In the genomic region with DNA sequence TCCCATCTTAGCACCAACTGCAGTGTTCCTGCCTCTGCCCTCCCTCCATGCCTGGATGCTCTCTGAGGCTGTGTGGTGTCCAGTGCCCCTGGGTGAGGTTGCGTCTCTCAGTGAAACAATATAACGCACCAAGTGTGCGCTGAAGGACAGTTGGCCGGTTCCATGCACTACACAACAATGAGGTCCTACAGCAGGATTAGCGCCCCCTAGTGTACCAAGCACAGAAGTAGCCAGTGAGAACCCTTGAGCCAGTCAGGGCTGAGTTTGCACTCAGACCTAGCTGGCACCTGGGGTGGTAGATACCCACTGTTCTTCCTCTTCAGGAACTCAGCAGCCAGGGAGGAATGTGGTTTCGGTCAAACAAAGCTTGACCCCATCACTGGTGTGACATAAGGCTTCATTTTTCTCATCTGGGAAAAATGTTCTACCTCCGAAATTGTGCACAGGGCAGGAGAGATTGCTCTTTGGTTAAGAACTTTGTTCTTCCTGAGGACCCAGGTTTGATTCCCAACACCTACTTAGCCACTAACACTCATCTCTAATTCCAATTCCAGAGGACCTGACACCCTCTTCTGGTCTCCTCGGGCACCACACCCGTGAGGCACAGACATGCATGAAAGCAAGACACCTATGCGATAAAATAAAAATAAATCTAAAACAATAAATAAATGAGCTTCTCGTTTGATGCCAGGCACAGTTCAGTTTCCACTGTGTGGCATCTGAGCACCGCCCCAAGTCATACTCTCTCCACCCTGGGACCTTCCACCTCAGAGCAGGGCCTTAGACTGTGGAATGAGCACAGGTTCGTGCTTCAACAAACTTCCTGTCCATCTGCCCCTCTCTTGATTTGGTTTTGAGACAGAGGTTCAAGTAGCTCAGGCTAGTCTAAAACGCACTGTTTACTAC, we compare ENCODE assay signal across 8 mouse cellular contexts. TPM values are rescaled to one million over a fixed set of nuclear protein-coding genes. Genes with fewer than 3 reads are reported as not detected.
DNase-seq lines count a peak whose midpoint lies in the region; ATAC-seq and TF ChIP-seq lines count a peak whose summit lies in the region.

No protein-coding gene starts in this region.

- no peaks in the 10 kb centered on the region for H3K79me2 ChIP-seq in heart, adult 2 months (replicated peaks; ENCODE audit: control insufficient read depth, insufficient read depth, low read length)

- intact Hi-C loops in heart, adult 2 months (cut with DNase I) = no loop called here

- DNase-seq in heart, adult 2 months = no peak
- DNase-seq in 416B (ENCODE audit: low read depth) (peak; percentile 60), R1 (ENCODE audit: low read depth, low spot score) (peak; percentile 89)
- DNase-seq in adrenal gland, postnatal 14 days = no peak
- no peak for DNase-seq in right cerebral cortex, postnatal 36 days (ENCODE audit: low spot score in 2 of 2)
- DNase-seq in cerebellum, adult 11-12 months = no peak

- no peak for ATAC-seq in heart, embryonic 12.5 days (ENCODE audit: insufficient number of reproducible peaks, low FRiP score)
- no peak for ATAC-seq in liver, embryonic 12.5 days

- no peaks in the 10 kb centered on the region for H3K27me3 ChIP-seq in heart, adult 2 months (ENCODE audit: control insufficient read depth, insufficient read depth, low read length)
- no peaks in the 10 kb centered on the region for H3K27me3 ChIP-seq in heart, embryonic 12.5 days (replicated peaks)
- H3K27me3 ChIP-seq in liver, embryonic 12.5 days (replicated peaks) = 0 out of 2 replicates have a peak, but pooled peaks cover 6% of the 10 kb centered on the region

- no peak overlapping the region for H3K9ac ChIP-seq in heart, adult 2 months (ENCODE audit: low read depth, low read length)
- H3K9ac ChIP-seq in heart, embryonic 12.5 days = no peak overlapping the region
- no peak overlapping the region for H3K9ac ChIP-seq in liver, embryonic 12.5 days

- no peaks in the 10 kb centered on the region for H3K4me1 ChIP-seq in heart, adult 2 months (ENCODE audit: control insufficient read depth, insufficient read depth, low read length)
- H3K4me1 ChIP-seq in heart, embryonic 12.5 days (replicated peaks) = peaks cover 51% of the 10 kb centered on the region
- H3K4me1 ChIP-seq in liver, embryonic 12.5 days = peaks cover 60% of the 10 kb centered on the region

- 88% methylated on average over 14 of the region's 14 CpGs for WGBS in heart, adult 2 months
- 84% methylated on average over 14 of the region's 14 CpGs for WGBS in heart, embryonic 12.5 days
- WGBS in liver, embryonic 12.5 days (ENCODE audit: insufficient replicate concordance) = 69% methylated on average over 14 of the region's 14 CpGs

- no peaks in the 10 kb centered on the region for H3K36me3 ChIP-seq in heart, adult 2 months (ENCODE audit: control insufficient read depth, insufficient read depth, low read length)
- H3K36me3 ChIP-seq in heart, embryonic 12.5 days = peaks cover 4% of the 10 kb centered on the region
- no peaks in the 10 kb centered on the region; the same call in 1 of the 2 replicates for H3K36me3 ChIP-seq in liver, embryonic 12.5 days

- no peak for TF ChIP-seq EP300 in heart, adult 2 months (IDR thresholded peaks at IDR 0.05; ENCODE audit: insufficient read depth, low read depth, low read length)

- H3K27ac ChIP-seq in heart, adult 2 months = no peak overlapping the region
- H3K27ac ChIP-seq in heart, embryonic 12.5 days (ENCODE audit: poor library complexity, severe bottlenecking) = no peak overlapping the region
- peak overlapping the region; percentile 61 for H3K27ac ChIP-seq in liver, embryonic 12.5 days

- H3K4me3 ChIP-seq in heart, adult 2 months = no peak overlapping the region
- no peak overlapping the region for H3K4me3 ChIP-seq in heart, embryonic 12.5 days
- H3K4me3 ChIP-seq in liver, embryonic 12.5 days = no peak overlapping the region

- no peaks in the 10 kb centered on the region for H3K9me3 ChIP-seq in heart, embryonic 12.5 days (replicated peaks)
- no peaks in the 10 kb centered on the region for H3K9me3 ChIP-seq in liver, embryonic 12.5 days (replicated peaks)

- no peak overlapping the region for H3K4me2 ChIP-seq in heart, embryonic 12.5 days
- H3K4me2 ChIP-seq in liver, embryonic 12.5 days = no peak overlapping the region

- TF ChIP-seq CTCF in heart, adult 2 months (IDR thresholded peaks at IDR 0.05) = peak; percentile 57

- TF ChIP-seq POLR2A in heart, adult 2 months (IDR thresholded peaks at IDR 0.05; ENCODE audit: insufficient read depth, low read depth, low read length) = no peak

RNA-seq across cellular contexts. Expression of gene Rps6ka1, which starts 9.5 kb away (rescaled TPM):
- total RNA-seq in heart, adult 2 months (2021) = 1 to 10 TPM; 4.4 to 4.8 TPM
- polyA plus RNA-seq in heart, adult 2 months (2012; rRNA removed) = 5.9 and 7.1 TPM in 2 replicates
- polyA plus RNA-seq in heart, embryonic 12.5 days (2016; fragmentation: Nextera tagmentation; extraction: Ambion mirVana) = 21.7 and 23.5 TPM in 2 replicates
- 60.9 and 63.1 TPM in 2 replicates for polyA plus RNA-seq in liver, embryonic 12.5 days (2016; fragmentation: Nextera tagmentation; extraction: Ambion mirVana)
- total RNA-seq in adrenal gland, postnatal 14 days (2021) = 17.9 and 19.9 TPM in 2 replicates

Comparison
In these comparisons a context has a peak if more than half of its experiments do, and no peak if none do; other contexts are left out.
1. DNase-seq: peak in 416B (single experiment) and R1 (single experiment); none in heart, adult 2 months (0 of 2), adrenal gland, postnatal 14 days (single experiment), right cerebral cortex, postnatal 36 days (0 of 2) and cerebellum, adult 11-12 months (single experiment).